Mouse (Mus musculus): ENCODE data around the gene Sdk1. TPM values are rescaled to one million over a fixed set of nuclear protein-coding genes. Genes with fewer than 3 reads are reported as not detected.

The Sdk1 gene
- total RNA-seq, 1 experiment from 2014 or later: 10.0 TPM

- DNase-seq: no peak
Measured at GRCm38 (mm10) chr5:141463417-141463816, 222.1 kb downstream of the Sdk1 start.

GRCm38 (mm10) chr5:141468821-141469220 is 227.5 kb downstream of the Sdk1 start:
- DNase-seq: no peak

GRCm38 (mm10) chr5:141505281-141505680 is 264.0 kb downstream of the Sdk1 start:
- no peak for DNase-seq

GRCm38 (mm10) chr5:141506344-141506743 is 265.1 kb downstream of the Sdk1 start:
- no peak for DNase-seq

- DNase-seq: peak; percentile 6
Measured at GRCm38 (mm10) chr5:141524801-141525715, 283.8 kb downstream of the Sdk1 start.

GRCm38 (mm10) chr5:141540193-141540592 is 298.9 kb downstream of the Sdk1 start:
- DNase-seq: no peak

- DNase-seq: no peak
Measured at GRCm38 (mm10) chr5:141542890-141543666, 301.8 kb downstream of the Sdk1 start.

- peak; percentile 36 for DNase-seq
Measured at GRCm38 (mm10) chr5:141553444-141553843, 312.2 kb downstream of the Sdk1 start.

- DNase-seq: no peak
Measured at GRCm38 (mm10) chr5:141558731-141559130, 317.4 kb downstream of the Sdk1 start.

- peak; percentile 18 for DNase-seq
Measured at GRCm38 (mm10) chr5:141560325-141560724, 319.0 kb downstream of the Sdk1 start.

- no peak for DNase-seq
Measured at GRCm38 (mm10) chr5:141561989-141562560, 320.8 kb downstream of the Sdk1 start.

GRCm38 (mm10) chr5:141564197-141564596 is 322.9 kb downstream of the Sdk1 start:
- no peak for DNase-seq

GRCm38 (mm10) chr5:141568106-141568505 is 326.8 kb downstream of the Sdk1 start:
- DNase-seq: no peak

GRCm38 (mm10) chr5:141570442-141570841 is 329.2 kb downstream of the Sdk1 start:
- peak; percentile 13 for DNase-seq

- DNase-seq: peak; percentile 69
Measured at GRCm38 (mm10) chr5:141574263-141574662, 333.0 kb downstream of the Sdk1 start.

GRCm38 (mm10) chr5:141591246-141591645 is 350.0 kb downstream of the Sdk1 start:
- no peak for DNase-seq

- DNase-seq: no peak
Measured at GRCm38 (mm10) chr5:141612721-141613120, 371.4 kb downstream of the Sdk1 start.

- no peak for DNase-seq
Measured at GRCm38 (mm10) chr5:141615763-141616162, 374.5 kb downstream of the Sdk1 start.

GRCm38 (mm10) chr5:141617660-141618059 is 376.4 kb downstream of the Sdk1 start:
- no peak for DNase-seq

GRCm38 (mm10) chr5:141625401-141625800 is 384.1 kb downstream of the Sdk1 start:
- DNase-seq: no peak

GRCm38 (mm10) chr5:141631641-141632040 is 390.4 kb downstream of the Sdk1 start:
- DNase-seq: no peak

GRCm38 (mm10) chr5:141633271-141633670 is 392.0 kb downstream of the Sdk1 start:
- no peak for DNase-seq

- no peak for DNase-seq
Measured at GRCm38 (mm10) chr5:141636406-141636805, 395.1 kb downstream of the Sdk1 start.
